Comparison of ENCODE assay signal across 16 mouse cellular contexts in the genomic region with DNA sequence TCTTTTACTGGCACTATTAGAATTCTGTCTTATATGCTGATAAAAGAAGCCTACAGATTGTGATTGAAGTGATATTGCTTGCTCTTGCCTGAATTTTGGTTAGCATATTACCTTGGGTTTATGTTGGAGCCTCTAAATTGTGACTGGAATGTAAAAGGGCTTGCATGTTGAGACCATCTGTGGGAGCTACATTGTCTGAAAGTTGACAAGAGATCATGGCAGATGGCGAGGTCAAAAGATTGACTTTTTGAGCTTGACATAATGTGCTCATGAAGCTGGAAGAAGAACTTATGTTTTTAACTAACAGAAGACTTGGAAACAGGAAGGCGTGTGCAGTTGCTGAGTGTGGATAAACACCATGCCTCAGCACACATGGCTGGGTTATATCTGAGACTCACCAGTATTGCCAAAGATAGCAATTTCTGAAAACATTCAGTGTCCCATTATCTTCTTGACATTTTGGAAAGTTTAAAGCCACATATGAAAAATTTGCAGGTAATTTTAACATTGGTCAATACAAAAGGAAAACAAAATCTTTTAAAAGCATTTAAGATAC. TPM values are rescaled to one million over a fixed set of nuclear protein-coding genes. Genes with fewer than 3 reads are reported as not detected.
A peak's percentile ranks its signal among the peaks of the same experiment; 100 is the strongest.
DNase-seq lines count a peak whose midpoint lies in the region; ATAC-seq and TF ChIP-seq lines count a peak whose summit lies in the region.
"Had no signal": no experiment of that assay in that cellular context is flagged by ENCODE, and none has a peak within 500 bp of the region (broad histone marks: within the 10 kb centered on the region; RNA-seq: fewer than 3 reads in every experiment).

No protein-coding gene starts in this region.

- TF ChIP-seq CTCF in MEL (IDR thresholded peaks at IDR 0.05 in 2 of 3, conservative IDR thresholded peaks at IDR 0.05 in 1 of 3; ENCODE audit: control insufficient read depth in 1 of 3, insufficient read depth in 1 of 3, low read depth in 2 of 3, low read length in 3 of 3, poor library complexity in 1 of 3, severe bottlenecking in 1 of 3): no peak
- no peak for TF ChIP-seq CTCF in forebrain, postnatal 0 days (IDR thresholded peaks at IDR 0.05; ENCODE audit: low read depth)

- no peaks in the 10 kb centered on the region for H3K79me2 ChIP-seq in MEL (ENCODE audit: control insufficient read depth, insufficient read depth, low read length, poor library complexity)

- peak in 1 of 2 experiments; percentile 24; a peak in 2 of 4 replicates for TF ChIP-seq EP300 in MEL (IDR thresholded peaks at IDR 0.05; ENCODE audit: low read depth in 1 of 2, low read length in 2 of 2)

- 61% methylated on average over 2 of the region's 2 CpGs for WGBS in forebrain, embryonic 13.5 days
- WGBS in forebrain, embryonic 10.5 days: 80% methylated on average over 2 of the region's 2 CpGs
- 40% methylated on average over 2 of the region's 2 CpGs for WGBS in forebrain, postnatal 0 days
- 40% methylated on average over 2 of the region's 2 CpGs for WGBS in liver, embryonic 16.5 days (ENCODE audit: insufficient replicate concordance)

- no peak overlapping the region for H3K4me2 ChIP-seq in forebrain, embryonic 13.5 days
- no peak overlapping the region for H3K4me2 ChIP-seq in forebrain, postnatal 0 days (ENCODE audit: low read depth)
- no peak overlapping the region for H3K4me2 ChIP-seq in liver, embryonic 16.5 days (ENCODE audit: low read depth, low read length)
- H3K4me2 ChIP-seq: intestine, embryonic 15.5 days; lung, embryonic 14.5 days had no signal

- no peak overlapping the region for H3K4me3 ChIP-seq in forebrain, embryonic 13.5 days
- no peak overlapping the region for H3K4me3 ChIP-seq in forebrain, embryonic 10.5 days
- no peak overlapping the region for H3K4me3 ChIP-seq in MEL (ENCODE audit: control insufficient read depth in 1 of 2, insufficient read depth in 1 of 2, low read depth in 2 of 2, low read length in 2 of 2)
- no peak overlapping the region for H3K4me3 ChIP-seq in forebrain, postnatal 0 days (ENCODE audit: low read depth, low read length)
- no peak overlapping the region for H3K4me3 ChIP-seq in liver, embryonic 16.5 days (ENCODE audit: low read depth, low read length)
- H3K4me3 ChIP-seq: intestine, embryonic 15.5 days; megakaryocyte, embryonic 14.5 days had no signal

- TF ChIP-seq POLR2A in MEL (IDR thresholded peaks at IDR 0.05; ENCODE audit: control insufficient read depth in 1 of 2, insufficient read depth in 1 of 2, low read depth in 1 of 2, low read length in 2 of 2, poor library complexity in 1 of 2): no peak

- no peaks in the 10 kb centered on the region for H3K36me3 ChIP-seq in forebrain, embryonic 13.5 days (ENCODE audit: poor library complexity, severe bottlenecking)
- H3K36me3 ChIP-seq in forebrain, embryonic 10.5 days (replicated peaks): peaks cover 10% of the 10 kb centered on the region
- no peaks in the 10 kb centered on the region for H3K36me3 ChIP-seq in MEL (ENCODE audit: control insufficient read depth in 1 of 2, insufficient read depth in 2 of 2, low read length in 2 of 2)
- no peaks in the 10 kb centered on the region for H3K36me3 ChIP-seq in forebrain, postnatal 0 days (ENCODE audit: insufficient read depth)
- no peaks in the 10 kb centered on the region for H3K36me3 ChIP-seq in liver, embryonic 16.5 days (ENCODE audit: control insufficient read depth, insufficient read depth)
- H3K36me3 ChIP-seq: intestine, embryonic 15.5 days had no signal

- H3K9me3 ChIP-seq in forebrain, embryonic 13.5 days (replicated peaks): no peaks in the 10 kb centered on the region
- H3K9me3 ChIP-seq in forebrain, embryonic 10.5 days: no peaks in the 10 kb centered on the region
- no peaks in the 10 kb centered on the region for H3K9me3 ChIP-seq in MEL (replicated peaks; ENCODE audit: insufficient read depth, low read length)
- H3K9me3 ChIP-seq in forebrain, postnatal 0 days (ENCODE audit: low read length): no peaks in the 10 kb centered on the region
- no peaks in the 10 kb centered on the region for H3K9me3 ChIP-seq in liver, embryonic 16.5 days (replicated peaks; ENCODE audit: control insufficient read depth, low read length)
- H3K9me3 ChIP-seq: intestine, embryonic 15.5 days had no signal

- no peak for TF ChIP-seq RAD21 in MEL (IDR thresholded peaks at IDR 0.05; ENCODE audit: low read depth, low read length)

- H3K27ac ChIP-seq in forebrain, embryonic 13.5 days: no peak overlapping the region
- no peak overlapping the region for H3K27ac ChIP-seq in forebrain, embryonic 10.5 days
- no peak overlapping the region for H3K27ac ChIP-seq in MEL (ENCODE audit: control insufficient read depth, low read depth, low read length)
- no peak overlapping the region for H3K27ac ChIP-seq in forebrain, postnatal 0 days (ENCODE audit: low read depth, low read length)
- H3K27ac ChIP-seq in liver, embryonic 16.5 days (ENCODE audit: low read length): peak overlapping the region; percentile 71
- H3K27ac ChIP-seq: intestine, embryonic 15.5 days had no signal

- peak; percentile 80 for ATAC-seq in forebrain, embryonic 13.5 days
- peak; percentile 69; the same call in 1 of the 2 replicates for ATAC-seq in forebrain, postnatal 0 days
- ATAC-seq in liver, embryonic 16.5 days (ENCODE audit: low read depth): peak; percentile 83
- no peak for ATAC-seq in CD4-positive, CD25-positive, alpha-beta regulatory T cell, adult 4 months
- ATAC-seq: intestine, embryonic 15.5 days had no signal

- DNase-seq in forebrain, embryonic 10.5 days (ENCODE audit: extremely low spot score, low spot score): no peak
- DNase-seq in MEL (ENCODE audit: low read depth, low spot score): peak; percentile 38
- DNase-seq in forebrain, postnatal 0 days: peak; percentile 13
- no peak for DNase-seq in thymus, adult 18-20 months
- DNase-seq in right cerebral cortex, adult 18-20 months: no peak
- DNase-seq: adrenal gland, postnatal 25 days; cerebellum, postnatal 36 days; heart, postnatal 10 days; kidney, postnatal 10 days; lung, embryonic 14.5 days; spleen, adult 18-20 months had no signal

- peaks cover 3% of the 10 kb centered on the region; the same call in 1 of the 2 replicates for H3K4me1 ChIP-seq in forebrain, embryonic 13.5 days
- no peaks in the 10 kb centered on the region for H3K4me1 ChIP-seq in forebrain, embryonic 10.5 days
- peaks cover 0 to 3% of the 10 kb centered on the region in 2 experiments; a peak in 2 of 4 replicates for H3K4me1 ChIP-seq in MEL (ENCODE audit: control insufficient read depth in 1 of 2, insufficient read depth in 2 of 2, low read length in 2 of 2)
- no peaks in the 10 kb centered on the region for H3K4me1 ChIP-seq in forebrain, postnatal 0 days (ENCODE audit: insufficient read depth)
- H3K4me1 ChIP-seq in liver, embryonic 16.5 days (ENCODE audit: control insufficient read depth, low read depth, low read length): peaks cover 3% of the 10 kb centered on the region; the same call in 1 of the 2 replicates
- H3K4me1 ChIP-seq: intestine, embryonic 15.5 days had no signal

- H3K9ac ChIP-seq in forebrain, embryonic 13.5 days: no peak overlapping the region
- H3K9ac ChIP-seq in MEL (ENCODE audit: control insufficient read depth, low read depth, low read length, poor library complexity, severe bottlenecking): no peak overlapping the region
- H3K9ac ChIP-seq in forebrain, postnatal 0 days: no peak overlapping the region
- H3K9ac ChIP-seq in liver, embryonic 16.5 days (ENCODE audit: low read depth, low read length): no peak overlapping the region
- H3K9ac ChIP-seq: intestine, embryonic 15.5 days; lung, embryonic 14.5 days had no signal

- H3K27me3 ChIP-seq in forebrain, embryonic 13.5 days: no peaks in the 10 kb centered on the region
- H3K27me3 ChIP-seq in forebrain, embryonic 10.5 days (ENCODE audit: poor library complexity, severe bottlenecking): no peaks in the 10 kb centered on the region
- no peaks in the 10 kb centered on the region for H3K27me3 ChIP-seq in MEL (ENCODE audit: control insufficient read depth in 1 of 2, insufficient read depth in 2 of 2, low read length in 2 of 2)
- H3K27me3 ChIP-seq in forebrain, postnatal 0 days (ENCODE audit: insufficient read depth, low read length): no peaks in the 10 kb centered on the region
- H3K27me3 ChIP-seq in liver, embryonic 16.5 days (ENCODE audit: control insufficient read depth, insufficient read depth, low read depth, low read length): no peaks in the 10 kb centered on the region
- H3K27me3 ChIP-seq: intestine, embryonic 15.5 days; megakaryocyte, embryonic 14.5 days had no signal

TF ChIP-seq in MEL, 35 proteins besides CTCF, POLR2A, EP300 and RAD21:
- TF ChIP-seq POLR2AphosphoS2 (IDR thresholded peaks at IDR 0.05; ENCODE audit: low read length) (no peak), MAX (IDR thresholded peaks at IDR 0.05; ENCODE audit: low read length) (peak; percentile 36; the same call in 1 of the 2 replicates), SIN3A (IDR thresholded peaks at IDR 0.05; ENCODE audit: low read length) (peak; percentile 49; the same call in 1 of the 2 replicates), MXI1 (IDR thresholded peaks at IDR 0.05; ENCODE audit: low read depth, low read length) (peak; percentile 69; the same call in 1 of the 2 replicates), TAL1 (IDR thresholded peaks at IDR 0.05; ENCODE audit: low read length) (no peak), USF2 (IDR thresholded peaks at IDR 0.05; ENCODE audit: borderline replicate concordance in 1 of 2, insufficient read depth in 1 of 2, low read depth in 1 of 2, low read length in 2 of 2) (no peak), HCFC1 (IDR thresholded peaks at IDR 0.05; ENCODE audit: low read depth, low read length) (no peak)

RNA-seq across cellular contexts. Expression of a gene that starts 23.1 kb away (rescaled TPM):
- 47.2 and 50.5 TPM in 2 replicates for polyA plus RNA-seq in forebrain, embryonic 13.5 days (2015; fragmentation: Nextera tagmentation; extraction: Ambion mirVana)
- 61.9 and 63.2 TPM in 2 replicates for polyA plus RNA-seq in forebrain, embryonic 10.5 days (2016; fragmentation: Nextera tagmentation; extraction: Ambion mirVana)
- total RNA-seq in MEL (2012; rRNA removed): 7.7 TPM in 2 replicates
- polyA plus RNA-seq in MEL (2012; ENCODE audit: insufficient read depth in 1 of 2, insufficient read length in 2 of 2, low read depth in 1 of 2, low replicate concordance in 2 of 2, missing spikeins in 1 of 2): 10 to 100 TPM in 1 of 2 experiments, not detected in 1; 15.4 TPM
- total RNA-seq in forebrain, postnatal 0 days (2014; rRNA removed): 17.0 and 21.3 TPM in 2 replicates
- polyA plus RNA-seq in forebrain, postnatal 0 days (2015; fragmentation: Nextera tagmentation; extraction: Ambion mirVana): 14.5 and 16.1 TPM in 2 replicates
- polyA plus RNA-seq in liver, embryonic 16.5 days (2015; fragmentation: Nextera tagmentation; extraction: Ambion mirVana): 104 and 106 TPM in 2 replicates
- 10 to 100 TPM; 11.4 to 14.6 TPM for polyA plus RNA-seq in CD4-positive, CD25-positive, alpha-beta regulatory T cell, adult 4 months (2017; shearing (Covaris generic))

Comparison
In these comparisons a context has a peak if more than half of its experiments do, and no peak if none do; other contexts are left out.
1. DNase-seq: peak in MEL (single experiment) and forebrain, postnatal 0 days (single experiment); none in forebrain, embryonic 10.5 days (single experiment), thymus, adult 18-20 months (0 of 2) and right cerebral cortex, adult 18-20 months (single experiment).